Mouse (Mus musculus): ENCODE data around the gene Lrrc20. TPM values are rescaled to one million over a fixed set of nuclear protein-coding genes. Genes with fewer than 3 reads are reported as not detected.
"Not testable (repeated sequence)": the region's sequence is repeated elsewhere in the genome, so short reads cannot be mapped to it uniquely, and the experiment has no call there.

Lrrc20 gene
- polyA plus RNA-seq, 1 experiment: 4.6 TPM

GRCm38 (mm10) chr10:61602283-61603033 lies 126.9 kb downstream of the Lrrc20 start:
- DNase-seq: peak; percentile 45
- H3K27ac ChIP-seq (ENCODE audit: insufficient read depth, low read depth, low read length): no peak overlapping the region
- no peaks in the 10 kb centered on the region for H3K27me3 ChIP-seq (replicated peaks; ENCODE audit: control insufficient read depth, insufficient read depth, low read length)
- no peaks in the 10 kb centered on the region for H3K36me3 ChIP-seq (ENCODE audit: control insufficient read depth, insufficient read depth, low read length)
- TF ChIP-seq POLR2A (IDR thresholded peaks at IDR 0.05; ENCODE audit: low read depth, low read length) (no peak), CTCF (conservative IDR thresholded peaks at IDR 0.05; ENCODE audit: insufficient read depth, insufficient read length, low read depth, low read length) (peak; percentile 68)
- no peak overlapping the region for H3K4me3 ChIP-seq (ENCODE audit: insufficient read depth, low read depth, low read length)
- H3K4me1 ChIP-seq (ENCODE audit: control insufficient read depth, insufficient read depth, low read length): no peaks in the 10 kb centered on the region
- WGBS: 14% methylated on average over 14 of the region's 14 CpGs

DNA sequence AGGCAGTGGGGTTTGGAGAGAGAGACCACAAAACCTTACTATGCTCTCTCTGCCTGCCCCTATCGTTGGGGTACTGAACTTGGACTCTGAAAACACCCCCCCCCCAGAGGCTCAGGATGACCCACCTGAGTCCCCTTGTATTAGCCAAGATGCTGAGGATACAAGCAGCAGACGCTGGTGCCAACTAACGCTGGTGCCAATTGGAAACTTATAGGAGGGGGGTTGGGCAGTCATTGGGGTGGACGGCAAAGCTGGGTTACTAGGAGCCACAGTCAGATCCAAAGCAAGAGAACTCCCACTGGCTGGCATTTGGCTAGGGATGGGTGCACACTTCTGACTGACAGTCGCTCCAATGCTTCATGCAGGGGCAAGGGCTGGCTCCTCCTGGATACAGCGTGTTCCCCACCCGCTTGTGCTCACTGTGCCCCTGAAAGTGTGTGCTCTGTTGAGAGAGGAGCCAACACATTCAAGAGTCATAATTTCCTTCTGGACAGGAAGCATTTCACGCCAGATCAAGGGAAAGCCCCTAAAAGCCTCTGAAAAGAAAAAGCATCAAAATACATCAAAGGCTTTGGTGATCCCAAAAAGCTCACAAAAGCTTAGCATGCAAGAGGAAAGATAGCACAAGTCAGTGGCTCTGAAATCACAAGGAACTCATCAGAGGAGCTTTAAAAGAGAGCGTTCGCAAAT lies 128.9 kb downstream of the Lrrc20 start:
- Histone ChIP-seq H3K27ac (ENCODE audit: insufficient read depth, low read depth, low read length) (no peak overlapping the region), H3K4me3 (ENCODE audit: insufficient read depth, low read depth, low read length) (no peak overlapping the region), H3K4me1 (ENCODE audit: control insufficient read depth, insufficient read depth, low read length) (no peaks in the 10 kb centered on the region), H3K27me3 (replicated peaks; ENCODE audit: control insufficient read depth, insufficient read depth, low read length) (no peaks in the 10 kb centered on the region), H3K36me3 (ENCODE audit: control insufficient read depth, insufficient read depth, low read length) (no peaks in the 10 kb centered on the region)
- DNase-seq: no peak
- no peak for TF ChIP-seq CTCF (conservative IDR thresholded peaks at IDR 0.05; ENCODE audit: insufficient read depth, insufficient read length, low read depth, low read length)
- no peak for TF ChIP-seq POLR2A (IDR thresholded peaks at IDR 0.05; ENCODE audit: low read depth, low read length)
- 65% methylated on average over 10 of the region's 10 CpGs for WGBS

- H3K36me3 ChIP-seq (ENCODE audit: control insufficient read depth, insufficient read depth, low read length); H3K27me3 ChIP-seq (replicated peaks; ENCODE audit: control insufficient read depth, insufficient read depth, low read length); DNase-seq; H3K4me1 ChIP-seq (ENCODE audit: control insufficient read depth, insufficient read depth, low read length); H3K27ac ChIP-seq (ENCODE audit: insufficient read depth, low read depth, low read length); H3K4me3 ChIP-seq (ENCODE audit: insufficient read depth, low read depth, low read length): not testable (repeated sequence)
- WGBS: 65% methylated on average over 11 of the region's 11 CpGs
Observed at GRCm38 (mm10) chr10:61605381-61605780, 129.8 kb downstream of the Lrrc20 start.

GRCm38 (mm10) chr10:61605851-61606250 lies 130.2 kb downstream of the Lrrc20 start:
- no peak overlapping the region for H3K4me3 ChIP-seq (ENCODE audit: insufficient read depth, low read depth, low read length)
- TF ChIP-seq POLR2A (IDR thresholded peaks at IDR 0.05; ENCODE audit: low read depth, low read length) (no peak), CTCF (conservative IDR thresholded peaks at IDR 0.05; ENCODE audit: insufficient read depth, insufficient read length, low read depth, low read length) (peak; percentile 75)
- no peaks in the 10 kb centered on the region for H3K4me1 ChIP-seq (ENCODE audit: control insufficient read depth, insufficient read depth, low read length)
- no peaks in the 10 kb centered on the region for H3K36me3 ChIP-seq (ENCODE audit: control insufficient read depth, insufficient read depth, low read length)
- WGBS: 8% methylated on average over 8 of the region's 8 CpGs
- no peak overlapping the region for H3K27ac ChIP-seq (ENCODE audit: insufficient read depth, low read depth, low read length)
- no peaks in the 10 kb centered on the region for H3K27me3 ChIP-seq (replicated peaks; ENCODE audit: control insufficient read depth, insufficient read depth, low read length)
- DNase-seq: peak; percentile 51

GRCm38 (mm10) chr10:61608233-61608632 lies 132.6 kb downstream of the Lrrc20 start:
- Histone ChIP-seq H3K27me3 (replicated peaks; ENCODE audit: control insufficient read depth, insufficient read depth, low read length) (no peaks in the 10 kb centered on the region), H3K4me1 (ENCODE audit: control insufficient read depth, insufficient read depth, low read length) (no peaks in the 10 kb centered on the region), H3K27ac (ENCODE audit: insufficient read depth, low read depth, low read length) (no peak overlapping the region), H3K4me3 (ENCODE audit: insufficient read depth, low read depth, low read length) (no peak overlapping the region), H3K36me3 (ENCODE audit: control insufficient read depth, insufficient read depth, low read length) (no peaks in the 10 kb centered on the region)
- TF ChIP-seq POLR2A (IDR thresholded peaks at IDR 0.05; ENCODE audit: low read depth, low read length): no peak
- TF ChIP-seq CTCF (conservative IDR thresholded peaks at IDR 0.05; ENCODE audit: insufficient read depth, insufficient read length, low read depth, low read length): no peak
- no peak for DNase-seq

DNA sequence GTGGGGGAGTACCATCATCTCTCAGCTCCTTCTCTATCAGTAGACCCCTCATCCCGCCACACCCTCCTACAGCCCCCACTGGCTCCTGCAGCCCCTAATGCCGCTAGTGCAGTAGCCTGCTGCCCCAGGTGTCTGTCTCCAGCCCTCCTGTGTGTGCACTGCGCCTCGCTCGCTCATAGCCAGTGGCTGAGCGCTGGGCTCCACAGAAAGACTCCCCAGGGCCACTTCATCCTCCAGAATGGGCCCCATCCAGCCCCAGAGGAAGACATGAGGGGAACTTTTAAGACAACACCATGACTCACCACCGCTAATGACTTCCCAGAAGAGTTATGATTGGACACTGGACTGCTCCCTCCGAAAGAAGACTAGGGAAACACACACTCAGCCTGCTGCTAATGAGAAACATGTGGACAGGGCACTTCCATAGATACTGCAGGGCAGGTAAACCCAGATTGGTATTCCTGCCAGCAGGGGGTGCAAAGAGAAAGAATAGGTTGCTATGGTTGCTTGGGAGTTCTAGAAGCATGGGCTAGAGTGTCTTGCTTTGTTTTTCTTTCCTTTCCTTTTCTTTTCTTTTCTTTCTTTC lies 135.1 kb downstream of the Lrrc20 start:
- no peak overlapping the region for H3K27ac ChIP-seq (ENCODE audit: insufficient read depth, low read depth, low read length)

DNA sequence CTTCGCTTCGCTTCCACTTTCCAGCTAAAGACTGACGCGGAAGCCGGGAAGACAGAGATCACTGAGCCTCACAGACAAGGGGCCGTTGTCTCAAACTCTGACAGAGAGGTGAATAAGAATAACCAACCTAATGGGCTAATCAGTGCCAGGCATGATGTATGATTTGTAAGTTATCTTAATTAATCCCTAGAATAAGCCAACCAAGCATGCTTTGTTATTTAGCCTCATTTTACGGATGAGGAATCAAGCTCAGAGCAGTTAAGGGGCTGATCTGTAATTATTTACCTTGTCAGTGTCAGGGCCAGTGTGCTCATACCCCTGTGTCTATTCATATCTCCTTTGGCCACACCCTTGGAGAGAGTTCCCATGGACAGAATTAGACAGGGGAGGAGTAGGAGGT lies 138.7 kb downstream of the Lrrc20 start:
- Histone ChIP-seq H3K4me3 (ENCODE audit: insufficient read depth, low read depth, low read length) (no peak overlapping the region), H3K36me3 (ENCODE audit: control insufficient read depth, insufficient read depth, low read length) (no peaks in the 10 kb centered on the region), H3K27ac (ENCODE audit: insufficient read depth, low read depth, low read length) (no peak overlapping the region), H3K4me1 (ENCODE audit: control insufficient read depth, insufficient read depth, low read length) (no peaks in the 10 kb centered on the region), H3K27me3 (replicated peaks; ENCODE audit: control insufficient read depth, insufficient read depth, low read length) (no peaks in the 10 kb centered on the region)
- no peak for DNase-seq
- 42% methylated on average over 7 of the region's 7 CpGs for WGBS
- TF ChIP-seq CTCF (conservative IDR thresholded peaks at IDR 0.05; ENCODE audit: insufficient read depth, insufficient read length, low read depth, low read length) (no peak), POLR2A (IDR thresholded peaks at IDR 0.05; ENCODE audit: low read depth, low read length) (no peak)

More for the DNA sequence above, 135.1 kb downstream of the Lrrc20 start:
- H3K4me1 ChIP-seq (ENCODE audit: control insufficient read depth, insufficient read depth, low read length): no peaks in the 10 kb centered on the region
- no peak for TF ChIP-seq POLR2A (IDR thresholded peaks at IDR 0.05; ENCODE audit: low read depth, low read length)
- TF ChIP-seq CTCF (conservative IDR thresholded peaks at IDR 0.05; ENCODE audit: insufficient read depth, insufficient read length, low read depth, low read length): peak; percentile 46
- WGBS: 72% methylated on average over 8 of the region's 8 CpGs
- DNase-seq: peak; percentile 43
- no peaks in the 10 kb centered on the region for H3K36me3 ChIP-seq (ENCODE audit: control insufficient read depth, insufficient read depth, low read length)
- H3K27me3 ChIP-seq (replicated peaks; ENCODE audit: control insufficient read depth, insufficient read depth, low read length): no peaks in the 10 kb centered on the region
- no peak overlapping the region for H3K4me3 ChIP-seq (ENCODE audit: insufficient read depth, low read depth, low read length)

All from kidney, adult 2 months (tissue).